Mouse (Mus musculus): ENCODE data around the gene Tigit. TPM values are rescaled to one million over a fixed set of nuclear protein-coding genes. Genes with fewer than 3 reads are reported as not detected.

Tigit gene
- total RNA-seq, 1 experiment from 2014 or later: not detected

GRCm38 (mm10) chr16:43618286-43618685 is 45.7 kb downstream of the Tigit start:
- DNase-seq: no peak

- DNase-seq: no peak
Measured at GRCm38 (mm10) chr16:43617346-43617745, 46.6 kb downstream of the Tigit start.

- no peak for DNase-seq
Measured at GRCm38 (mm10) chr16:43616348-43616747, 47.6 kb downstream of the Tigit start.

- DNase-seq: no peak
Measured at GRCm38 (mm10) chr16:43610375-43610774, 53.6 kb downstream of the Tigit start.

GRCm38 (mm10) chr16:43608066-43608465 is 55.9 kb downstream of the Tigit start:
- DNase-seq: no peak

GRCm38 (mm10) chr16:43607086-43607485 is 56.9 kb downstream of the Tigit start:
- no peak for DNase-seq

GRCm38 (mm10) chr16:43604399-43605013 is 59.4 kb downstream of the Tigit start:
- DNase-seq: no peak

GRCm38 (mm10) chr16:43603591-43604141 is 60.3 kb downstream of the Tigit start:
- DNase-seq: no peak

- no peak for DNase-seq
Measured at GRCm38 (mm10) chr16:43602573-43602972, 61.4 kb downstream of the Tigit start.

- DNase-seq: no peak
Measured at GRCm38 (mm10) chr16:43599707-43600106, 64.2 kb downstream of the Tigit start.

Small RNA genes lying within 50 kb of the gene (microRNA-seq; reads per million reads assigned to microRNA genes)
- gene Mir568: 0 reads per million in 2 experiments

Other genes with a start within 250 kb of the Tigit start
- not detected in 2 replicates for gene Drd3, start 89.9 kb upstream of the Tigit start, total RNA-seq (2021)
- gene Ccdc191, start 225.7 kb upstream of the Tigit start, total RNA-seq (2021): 8.6 and 10.7 TPM in 2 replicates

Measured in adrenal gland, postnatal 25 days (tissue).